ENCODE assay signal across 8 mouse cellular contexts in genomic region chr10:126928819-126929206, GRCm38 (mm10). TPM values are rescaled to one million over a fixed set of nuclear protein-coding genes. Genes with fewer than 3 reads are reported as not detected.
DNase-seq lines count a peak whose midpoint lies in the region; ATAC-seq and TF ChIP-seq lines count a peak whose summit lies in the region.

No protein-coding gene starts in this region.

- peak overlapping the region; percentile 85 for H3K9ac ChIP-seq in heart, embryonic 13.5 days
- H3K9ac ChIP-seq in liver, embryonic 14.5 days (replicated peaks) = no peak overlapping the region

- H3K4me2 ChIP-seq in heart, embryonic 13.5 days = peak overlapping the region; percentile 85
- peak overlapping the region; percentile 50 for H3K4me2 ChIP-seq in liver, embryonic 14.5 days (ENCODE audit: low read depth)

- peaks cover 13% of the 10 kb centered on the region for H3K4me1 ChIP-seq in brown adipose tissue, adult 24 weeks (ENCODE audit: control insufficient read depth, insufficient read depth, insufficient read length, low read length)
- peaks cover 68% of the 10 kb centered on the region for H3K4me1 ChIP-seq in heart, embryonic 13.5 days
- H3K4me1 ChIP-seq in liver, embryonic 14.5 days (replicated peaks; ENCODE audit: control insufficient read depth in 2 of 2, insufficient read depth in 2 of 2, low read length in 1 of 2) = peaks cover 0 to 6% of the 10 kb centered on the region in 2 experiments; a peak in 2 of 4 replicates
- H3K4me1 ChIP-seq in olfactory bulb, adult 2 months (ENCODE audit: control insufficient read depth, insufficient read depth, low read length) = peaks cover 68% of the 10 kb centered on the region

- peak overlapping the region; percentile 74 for H3K4me3 ChIP-seq in brown adipose tissue, adult 24 weeks (ENCODE audit: insufficient read depth, low read depth, low read length)
- peak overlapping the region; percentile 58 for H3K4me3 ChIP-seq in heart, embryonic 13.5 days
- peak overlapping the region in 1 of 2 experiments; percentile 26; a peak in 1 of 4 replicates for H3K4me3 ChIP-seq in liver, embryonic 14.5 days (ENCODE audit: insufficient read depth in 1 of 2, low read depth in 2 of 2, low read length in 2 of 2)
- H3K4me3 ChIP-seq in olfactory bulb, adult 2 months (ENCODE audit: insufficient read depth, low read depth, low read length) = peak overlapping the region; percentile 65

- no peak; the same call in 1 of the 2 replicates for TF ChIP-seq POLR2A in olfactory bulb, adult 2 months (IDR thresholded peaks at IDR 0.05; ENCODE audit: insufficient read depth, low read depth, low read length)

- ATAC-seq in heart, embryonic 13.5 days (ENCODE audit: extremely low read depth, insufficient number of reproducible peaks, low FRiP score, low TSS enrichment) = no peak
- ATAC-seq in liver, embryonic 14.5 days (ENCODE audit: insufficient read depth) = no peak

- H3K36me3 ChIP-seq in heart, embryonic 13.5 days = no peaks in the 10 kb centered on the region
- H3K36me3 ChIP-seq in liver, embryonic 14.5 days (replicated peaks; ENCODE audit: control insufficient read depth, insufficient read depth, low read depth) = no peaks in the 10 kb centered on the region

- peak; percentile 73 for DNase-seq in gastrocnemius, adult 18-20 months (ENCODE audit: low spot score)
- no peak for DNase-seq in gastrocnemius, postnatal 4 days (ENCODE audit: low spot score in 2 of 2)
- DNase-seq in liver, embryonic 14.5 days (ENCODE audit: low read depth in 3 of 3, low spot score in 3 of 3) = no peak
- no peak for DNase-seq in yolk sac, embryonic 10.5 days (ENCODE audit: low spot score)
- no peak for DNase-seq in adrenal gland, adult 2 months

- H3K9me3 ChIP-seq in heart, embryonic 13.5 days = no peaks in the 10 kb centered on the region
- H3K9me3 ChIP-seq in liver, embryonic 14.5 days (ENCODE audit: control insufficient read depth, low read length) = no peaks in the 10 kb centered on the region

- TF ChIP-seq CTCF in liver, embryonic 14.5 days (IDR thresholded peaks at IDR 0.05; ENCODE audit: low read depth) = no peak
- TF ChIP-seq CTCF in olfactory bulb, adult 2 months (IDR thresholded peaks at IDR 0.05; ENCODE audit: insufficient read depth, low read depth, low read length) = no peak

- H3K27ac ChIP-seq in brown adipose tissue, adult 24 weeks (replicated peaks; ENCODE audit: low read depth, low read length) = peak overlapping the region; percentile 98
- H3K27ac ChIP-seq in heart, embryonic 13.5 days (replicated peaks) = peak overlapping the region; percentile 97
- H3K27ac ChIP-seq in liver, embryonic 14.5 days = no peak overlapping the region
- H3K27ac ChIP-seq in olfactory bulb, adult 2 months (ENCODE audit: insufficient read depth, low read depth, low read length) = peak overlapping the region; percentile 99

- no peak for TF ChIP-seq EP300 in liver, embryonic 14.5 days (IDR thresholded peaks at IDR 0.05; ENCODE audit: low read depth)

- WGBS in heart, embryonic 13.5 days = 26% methylated on average over 12 of the region's 12 CpGs
- 27% methylated on average over 12 of the region's 12 CpGs for WGBS in liver, embryonic 14.5 days (ENCODE audit: insufficient replicate concordance)
- WGBS in olfactory bulb, adult 2 months = 7% methylated on average over 12 of the region's 12 CpGs

- no peaks in the 10 kb centered on the region; the same call in 1 of the 2 replicates for H3K27me3 ChIP-seq in heart, embryonic 13.5 days (replicated peaks)
- H3K27me3 ChIP-seq in liver, embryonic 14.5 days (ENCODE audit: control insufficient read depth, insufficient read depth, low read length) = peaks cover 21% of the 10 kb centered on the region

RNA-seq across cellular contexts. Expression of gene Atp23, which starts 27.7 kb away (rescaled TPM):
- 1 to 10 TPM; 1.5 to 1.6 TPM for total RNA-seq in gastrocnemius, adult 18-20 months (2021)
- total RNA-seq in gastrocnemius, postnatal 4 days (2021) = 1 to 10 TPM; 4.3 to 5.4 TPM
- 4.1 and 6.9 TPM in 2 replicates for polyA plus RNA-seq in brown adipose tissue, adult 24 weeks (2012; ENCODE audit: insufficient read depth, insufficient read length, missing spikeins)
- polyA plus RNA-seq in heart, embryonic 13.5 days (2015; fragmentation: Nextera tagmentation; extraction: Ambion mirVana) = 6.4 and 8.6 TPM in 2 replicates
- polyA plus RNA-seq in liver, embryonic 14.5 days (2012; rRNA removed) = 3.7 and 4.1 TPM in 2 replicates
- 7.6 and 7.9 TPM in 2 replicates for polyA plus RNA-seq in liver, embryonic 14.5 days (2014; fragmentation: Nextera tagmentation; extraction: Ambion mirVana)
- not detected in 2 replicates for polyA plus RNA-seq in olfactory bulb, adult 2 months (2012; ENCODE audit: insufficient read depth, insufficient read length, low replicate concordance, missing spikeins)
- total RNA-seq in adrenal gland, adult 2 months (2021) = 1 to 10 TPM; 3.9 to 5.6 TPM
- 8.2 and 9.9 TPM in 2 replicates for polyA plus RNA-seq in adrenal gland, adult 2 months (2012; rRNA removed)

RNA-seq across cellular contexts. Expression of gene Ctdsp2, which starts 49.7 kb away (rescaled TPM):
- 100 to 1,000 TPM in 1 of 2 experiments, 10 to 100 TPM in 1; 84.5 to 110 TPM for total RNA-seq in gastrocnemius, adult 18-20 months (2021)
- 100 to 1,000 TPM; 194 to 205 TPM for total RNA-seq in gastrocnemius, postnatal 4 days (2021)
- polyA plus RNA-seq in brown adipose tissue, adult 24 weeks (2012; ENCODE audit: insufficient read depth, insufficient read length, missing spikeins) = 42.7 and 48.6 TPM in 2 replicates
- 37.1 and 39.6 TPM in 2 replicates for polyA plus RNA-seq in heart, embryonic 13.5 days (2015; fragmentation: Nextera tagmentation; extraction: Ambion mirVana)
- polyA plus RNA-seq in liver, embryonic 14.5 days (2012; rRNA removed) = 18.8 and 19.4 TPM in 2 replicates
- polyA plus RNA-seq in liver, embryonic 14.5 days (2014; fragmentation: Nextera tagmentation; extraction: Ambion mirVana) = 13.3 and 15.8 TPM in 2 replicates
- not detected in 2 replicates for polyA plus RNA-seq in olfactory bulb, adult 2 months (2012; ENCODE audit: insufficient read depth, insufficient read length, low replicate concordance, missing spikeins)
- total RNA-seq in adrenal gland, adult 2 months (2021) = 100 to 1,000 TPM in 1 of 2 experiments, 10 to 100 TPM in 1; 75.0 to 119 TPM
- polyA plus RNA-seq in adrenal gland, adult 2 months (2012; rRNA removed) = 98.8 and 100 TPM in 2 replicates
